Comparison of ENCODE assay signal across 9 mouse cellular contexts in the genomic region with DNA sequence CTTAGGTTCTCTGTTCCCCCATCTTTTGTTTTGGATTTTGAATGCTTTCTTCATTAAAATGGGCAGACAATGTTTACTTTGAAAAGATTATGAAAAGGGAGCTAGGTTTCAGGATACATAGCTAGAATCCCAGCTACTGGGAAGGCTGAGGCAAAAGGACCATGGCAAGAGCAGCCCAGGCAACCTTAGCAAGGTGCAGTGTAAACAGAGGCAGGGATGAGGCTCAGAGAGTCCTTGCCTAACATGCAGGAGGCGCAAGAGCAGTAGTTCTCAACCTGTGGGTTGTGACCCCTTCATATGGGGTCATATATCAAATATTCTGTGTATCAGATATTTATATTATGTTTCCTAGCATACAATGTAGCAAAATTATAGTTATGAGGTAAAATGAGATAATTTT. TPM values are rescaled to one million over a fixed set of nuclear protein-coding genes. Genes with fewer than 3 reads are reported as not detected.
A peak's percentile ranks its signal among the peaks of the same experiment; 100 is the strongest.
DNase-seq lines count a peak whose midpoint lies in the region; ATAC-seq and TF ChIP-seq lines count a peak whose summit lies in the region.
"Had no signal": no experiment of that assay in that cellular context is flagged by ENCODE, and none has a peak within 500 bp of the region (broad histone marks: within the 10 kb centered on the region; RNA-seq: fewer than 3 reads in every experiment).

No protein-coding gene starts in this region.

- H3K36me3 ChIP-seq in C2C12 (ENCODE audit: control insufficient read depth, insufficient read depth), result peaks cover 45% of the 10 kb centered on the region
- peaks cover 18% of the 10 kb centered on the region for H3K36me3 ChIP-seq in forebrain, embryonic 15.5 days
- peaks cover 43% of the 10 kb centered on the region for H3K36me3 ChIP-seq in liver, embryonic 12.5 days

- no peak for TF ChIP-seq CTCF in C2C12 (IDR thresholded peaks at IDR 0.05; ENCODE audit: control insufficient read depth, insufficient read depth, insufficient read length)

- peak overlapping the region; percentile 59 for H3ac ChIP-seq in C2C12 (ENCODE audit: control insufficient read depth, insufficient read length, low read depth)

- no peaks in the 10 kb centered on the region for H3K9me3 ChIP-seq in forebrain, embryonic 15.5 days
- no peaks in the 10 kb centered on the region for H3K9me3 ChIP-seq in liver, embryonic 12.5 days (replicated peaks)

- peaks cover 37% of the 10 kb centered on the region for H3K4me1 ChIP-seq in forebrain, embryonic 15.5 days
- H3K4me1 ChIP-seq in liver, embryonic 12.5 days, result peaks cover 47% of the 10 kb centered on the region

- no peaks in the 10 kb centered on the region for H3K27me3 ChIP-seq in C2C12 (ENCODE audit: control insufficient read depth, insufficient read depth, insufficient read length)
- H3K27me3 ChIP-seq in forebrain, embryonic 15.5 days, result no peaks in the 10 kb centered on the region
- H3K27me3 ChIP-seq in liver, embryonic 12.5 days (replicated peaks), result no peaks in the 10 kb centered on the region

- no peak for ATAC-seq in forebrain, embryonic 15.5 days (replicated peaks)
- ATAC-seq in liver, embryonic 12.5 days, result no peak

- H3K4me3 ChIP-seq in C2C12 (ENCODE audit: insufficient read depth, poor library complexity, severe bottlenecking), result peak overlapping the region; percentile 90
- H3K4me3 ChIP-seq in forebrain, embryonic 15.5 days, result peak overlapping the region; percentile 83
- peak overlapping the region; percentile 92 for H3K4me3 ChIP-seq in liver, embryonic 12.5 days

- H3K9ac ChIP-seq in forebrain, embryonic 15.5 days (replicated peaks), result peak overlapping the region; percentile 90; the same call in 1 of the 2 replicates
- peak overlapping the region; percentile 90 for H3K9ac ChIP-seq in liver, embryonic 12.5 days

- no peak overlapping the region for H3K27ac ChIP-seq in forebrain, embryonic 15.5 days (replicated peaks)
- H3K27ac ChIP-seq in liver, embryonic 12.5 days, result peak overlapping the region; percentile 96

- DNase-seq in heart, adult 11 months, result peak; percentile 63
- DNase-seq in heart, postnatal 4 days, result no peak
- DNase-seq in layer of hippocampus, adult 11-12 months (ENCODE audit: low spot score), result no peak
- no peak for DNase-seq in left cerebral cortex, adult 18-20 months (ENCODE audit: low spot score in 2 of 2)
- DNase-seq in layer of hippocampus, postnatal 25 days (ENCODE audit: extremely low spot score in 1 of 2, low spot score in 1 of 2), result no peak
- DNase-seq: adrenal gland, adult 8-10 months had no signal

- H3K79me3 ChIP-seq in C2C12 (ENCODE audit: low read depth), result peaks cover 91% of the 10 kb centered on the region

- H3K79me2 ChIP-seq in C2C12 (ENCODE audit: control insufficient read depth, insufficient read depth), result peaks cover 100% of the 10 kb centered on the region

- H3K4me2 ChIP-seq in forebrain, embryonic 15.5 days (replicated peaks), result peak overlapping the region; percentile 58
- H3K4me2 ChIP-seq in liver, embryonic 12.5 days, result peak overlapping the region; percentile 80

- WGBS in forebrain, embryonic 15.5 days, result 88% methylated on average over 1 of the region's 1 CpGs
- 85% methylated on average over 1 of the region's 1 CpGs for WGBS in liver, embryonic 12.5 days (ENCODE audit: insufficient replicate concordance)

TF ChIP-seq in C2C12, 6 proteins besides CTCF, POLR2A, EP300 and RAD21:
- TF ChIP-seq MYOG (IDR thresholded peaks at IDR 0.05; ENCODE audit: control insufficient read depth, extremely low read depth, insufficient read length), result no peak
- TF ChIP-seq MAX (IDR thresholded peaks at IDR 0.05), result no peak
TF ChIP-seq in C2C12: peak in this region for 0.

RNA-seq across cellular contexts. Expression of a gene that starts 1.6 kb away (rescaled TPM):
- 10 to 100 TPM; 10.3 to 10.6 TPM for total RNA-seq in heart, postnatal 4 days (2021)
- polyA plus RNA-seq in C2C12 (2012; fragmentation: generic; extraction: Trizol), result 23.0 TPM
- 37.7 and 38.2 TPM in 2 replicates for polyA plus RNA-seq in forebrain, embryonic 15.5 days (2015; fragmentation: Nextera tagmentation; extraction: Ambion mirVana)
- 26.1 and 26.8 TPM in 2 replicates for polyA plus RNA-seq in liver, embryonic 12.5 days (2016; fragmentation: Nextera tagmentation; extraction: Ambion mirVana)
- 1 to 10 TPM; 7.8 to 8.9 TPM for total RNA-seq in left cerebral cortex, adult 18-20 months (2021)
- total RNA-seq in layer of hippocampus, postnatal 25 days (2021), result 1 to 10 TPM; 8.9 to 9.8 TPM

RNA-seq across cellular contexts. Expression of a gene that starts 1.7 kb away (rescaled TPM):
- 10 to 100 TPM; 62.0 to 74.5 TPM for total RNA-seq in heart, postnatal 4 days (2021)
- 157 TPM for polyA plus RNA-seq in C2C12 (2012; fragmentation: generic; extraction: Trizol)
- 99.0 and 99.6 TPM in 2 replicates for polyA plus RNA-seq in forebrain, embryonic 15.5 days (2015; fragmentation: Nextera tagmentation; extraction: Ambion mirVana)
- 102 and 110 TPM in 2 replicates for polyA plus RNA-seq in liver, embryonic 12.5 days (2016; fragmentation: Nextera tagmentation; extraction: Ambion mirVana)
- 100 to 1,000 TPM; 143 to 150 TPM for total RNA-seq in left cerebral cortex, adult 18-20 months (2021)
- total RNA-seq in layer of hippocampus, postnatal 25 days (2021), result 100 to 1,000 TPM; 117 to 132 TPM
